Mouse (Mus musculus) G1E (cell line): ENCODE results near the gene Nkx2-3.

Experiments used
- CTCF ChIP-seq: IDR thresholded peaks from 2 replicates; pipeline ENCODE4 v1.5.1; 2012; ENCODE audit warnings: low read depth, low read length, inconsistent platforms, mixed read lengths
- GATA1 ChIP-seq: IDR thresholded peaks from 2 replicates; pipeline ENCODE4 v1.6.1; 2012; ENCODE audit warnings: borderline replicate concordance, low read length, inconsistent platforms, mixed read lengths
- GATA2 ChIP-seq: IDR thresholded peaks from 2 replicates; pipeline ENCODE4 v1.6.1; 2012; ENCODE audit warnings: low read depth, low read length, inconsistent platforms, borderline replicate concordance
- POLR2AphosphoS5 ChIP-seq: IDR thresholded peaks from 2 replicates; pipeline ENCODE4 v1.6.1; 2012; ENCODE audit warnings: low read depth, low read length, inconsistent platforms; ENCODE audit not compliant: insufficient replicate concordance
- TAL1 ChIP-seq: conservative IDR thresholded peaks from 2 replicates; pipeline ENCODE4 v1.6.1; 2012; ENCODE audit warnings: low read depth, low read length, inconsistent platforms, mixed read lengths

DNA sequence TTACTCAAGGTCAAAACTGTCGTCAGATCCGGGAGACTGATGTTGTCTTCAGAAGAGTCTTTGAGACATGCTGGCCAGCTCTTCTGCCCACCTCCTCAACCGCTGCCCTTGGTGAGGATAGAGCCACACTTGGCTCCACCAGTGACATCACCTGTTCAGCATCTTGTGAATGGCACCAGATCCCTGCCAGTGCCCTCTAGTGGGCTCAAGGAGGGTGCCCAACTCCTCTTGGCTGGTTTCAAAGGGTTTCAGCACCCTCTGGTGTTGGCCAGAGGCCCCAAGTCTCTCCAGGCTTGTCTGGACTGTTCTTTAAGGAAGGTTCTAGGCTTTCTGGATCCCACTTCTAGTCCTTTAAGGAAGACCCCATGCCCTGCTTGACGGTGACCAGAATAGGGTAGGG lies 11.8 kb downstream of the Nkx2-3 start:
- TF ChIP-seq TAL1 (no peak), CTCF (no peak), POLR2AphosphoS5 (no peak), GATA1 (no peak), GATA2 (no peak)
